Mouse (Mus musculus) MEL (cell line): ENCODE measurements around the gene Nr6a1. TPM values are rescaled to one million over a fixed set of nuclear protein-coding genes. Genes with fewer than 3 reads are reported as not detected.

ENCODE experiments used
- DNase-seq: peaks from one replicate; pipeline ENCODE4 v3.0.0; 2011; ENCODE audit warnings: low read depth, low spot score
- H3K27ac ChIP-seq: 2 replicates; pipeline ENCODE4 v1.5.1; 2012; ENCODE audit warnings: low read depth, mild to moderate bottlenecking, control low read depth, low read length, moderate library complexity; ENCODE audit not compliant: control insufficient read depth
- H3K27me3 ChIP-seq, 2 experiments: fragments of 150-350 bp in 1 of 2; sonication (generic) in 1 of 2; 2 replicates each; pipeline ENCODE4 v1.6.1; 2012; ENCODE audit warnings: low read length in 2 of 2, mild to moderate bottlenecking in 2 of 2, improper control_type of control experiment in 1 of 2, moderate library complexity in 1 of 2; ENCODE audit not compliant: insufficient read depth in 2 of 2, control insufficient read depth in 1 of 2
- H3K36me3 ChIP-seq, 2 experiments: 2 replicates each; pipeline ENCODE4 v1.6.1; 2012 to 2014; ENCODE audit warnings: low read length in 2 of 2, improper control_type of control experiment in 1 of 2, inconsistent platforms in 1 of 2, mild to moderate bottlenecking in 1 of 2; ENCODE audit not compliant: insufficient read depth in 2 of 2, control insufficient read depth in 1 of 2
- H3K4me1 ChIP-seq, 2 experiments: fragments of 150-350 bp in 1 of 2; sonication (generic) in 1 of 2; 2 replicates each; pipeline ENCODE4 v1.6.1; 2012; ENCODE audit warnings: low read length in 2 of 2, improper control_type of control experiment in 1 of 2, mild to moderate bottlenecking in 1 of 2; ENCODE audit not compliant: insufficient read depth in 2 of 2, control insufficient read depth in 1 of 2
- H3K4me3 ChIP-seq, 2 experiments: fragments of 150-350 bp in 1 of 2; sonication (generic) in 1 of 2; 2 replicates each; pipeline ENCODE4 v1.5.1; 2012; ENCODE audit warnings: low read depth in 2 of 2, low read length in 2 of 2, mild to moderate bottlenecking in 2 of 2, moderate library complexity in 2 of 2, control low read depth in 1 of 2, improper control_type of control experiment in 1 of 2; ENCODE audit not compliant: control insufficient read depth in 1 of 2, insufficient read depth in 1 of 2
- H3K79me2 ChIP-seq: 2 replicates; pipeline ENCODE4 v1.6.1; 2012; ENCODE audit warnings: mild to moderate bottlenecking, low read length, moderate library complexity; ENCODE audit not compliant: control insufficient read depth, poor library complexity, insufficient read depth
- H3K9ac ChIP-seq: 2 replicates; pipeline ENCODE4 v1.6.1; 2012; ENCODE audit warnings: low read depth, mild to moderate bottlenecking, control low read depth, low read length, moderate library complexity; ENCODE audit not compliant: control insufficient read depth, poor library complexity, severe bottlenecking
- H3K9me3 ChIP-seq: fragments of 150-350 bp; sonication (generic); replicated peaks from 2 replicates; pipeline ENCODE4 v1.6.1; 2012; ENCODE audit warnings: mild to moderate bottlenecking, low read length, improper control_type of control experiment, moderate library complexity; ENCODE audit not compliant: insufficient read depth
- BHLHE40 ChIP-seq: IDR thresholded peaks from 2 replicates; pipeline ENCODE4 v1.6.1; 2012; ENCODE audit warnings: low read depth, mild to moderate bottlenecking, inconsistent platforms, low read length, improper control_type of control experiment, borderline replicate concordance
- CHD1 ChIP-seq: IDR thresholded peaks from 2 replicates; pipeline ENCODE4 v1.6.1; 2012; ENCODE audit warnings: low read depth, mild to moderate bottlenecking, inconsistent platforms, low read length, improper control_type of control experiment
- CHD2 ChIP-seq: IDR thresholded peaks from 2 replicates; pipeline ENCODE4 v1.6.1; 2011; ENCODE audit warnings: low read length, improper control_type of control experiment
- CTCF ChIP-seq, 3 experiments: IDR thresholded peaks in 2 of 3; conservative IDR thresholded peaks in 1 of 3; 2 replicates each; pipeline ENCODE4 v1.5.1; 2011 to 2012; ENCODE audit warnings: low read length in 3 of 3, low read depth in 2 of 3, mild to moderate bottlenecking in 2 of 3, improper control_type of control experiment in 1 of 3, inconsistent platforms in 1 of 3, mixed read lengths in 1 of 3, moderate library complexity in 1 of 3; ENCODE audit not compliant: control insufficient read depth in 1 of 3, insufficient read depth in 1 of 3, poor library complexity in 1 of 3, severe bottlenecking in 1 of 3
- EP300 ChIP-seq, 2 experiments: IDR thresholded peaks; 2 replicates each; pipeline ENCODE4 v1.6.1; 2011; ENCODE audit warnings: improper control_type of control experiment in 2 of 2, low read length in 2 of 2, low read depth in 1 of 2, mild to moderate bottlenecking in 1 of 2
- ETS1 ChIP-seq: IDR thresholded peaks from 2 replicates; pipeline ENCODE4 v1.6.1; 2012; ENCODE audit warnings: low read depth, mild to moderate bottlenecking, inconsistent platforms, low read length, improper control_type of control experiment, moderate library complexity
- GABPA ChIP-seq: IDR thresholded peaks from 2 replicates; pipeline ENCODE4 v1.6.1; 2012; ENCODE audit warnings: low read depth, mild to moderate bottlenecking, inconsistent platforms, low read length, improper control_type of control experiment, moderate library complexity
- HCFC1 ChIP-seq: IDR thresholded peaks from 2 replicates; pipeline ENCODE4 v1.6.1; 2012; ENCODE audit warnings: low read depth, mild to moderate bottlenecking, inconsistent platforms, low read length, improper control_type of control experiment, moderate library complexity
- JUND ChIP-seq: IDR thresholded peaks from 2 replicates; pipeline ENCODE4 v1.6.1; 2011; ENCODE audit warnings: low read depth, mild to moderate bottlenecking, improper control_type of control experiment, low read length
- MAZ ChIP-seq: IDR thresholded peaks from 2 replicates; pipeline ENCODE4 v1.6.1; 2012; ENCODE audit warnings: low read depth, mild to moderate bottlenecking, inconsistent platforms, low read length, improper control_type of control experiment
- MEF2A ChIP-seq: IDR thresholded peaks from 2 replicates; pipeline ENCODE4 v1.6.1; 2014; ENCODE audit warnings: low read depth, mild to moderate bottlenecking, inconsistent platforms, low read length, improper control_type of control experiment; ENCODE audit not compliant: poor library complexity, insufficient replicate concordance, severe bottlenecking; ENCODE audit errors: extremely low read depth
- MYB ChIP-seq: IDR thresholded peaks from 2 replicates; pipeline ENCODE4 v1.6.1; 2011; ENCODE audit warnings: mild to moderate bottlenecking, low read depth, low read length, improper control_type of control experiment
- NELFE ChIP-seq: IDR thresholded peaks from 2 replicates; pipeline ENCODE4 v1.6.1; 2011; ENCODE audit warnings: low read depth, low read length, improper control_type of control experiment
- NRF1 ChIP-seq: IDR thresholded peaks from 2 replicates; pipeline ENCODE4 v1.6.1; 2014; ENCODE audit warnings: low read depth, mild to moderate bottlenecking, inconsistent platforms, low read length, improper control_type of control experiment, moderate library complexity; ENCODE audit not compliant: poor library complexity, insufficient read depth, severe bottlenecking
- POLR2A ChIP-seq, 2 experiments: IDR thresholded peaks; 2 replicates each; pipeline ENCODE4 v1.6.1; 2011 to 2012; ENCODE audit warnings: low read length in 2 of 2, mild to moderate bottlenecking in 2 of 2, control low read depth in 1 of 2, improper control_type of control experiment in 1 of 2, low read depth in 1 of 2, moderate library complexity in 1 of 2; ENCODE audit not compliant: control insufficient read depth in 1 of 2, insufficient read depth in 1 of 2, poor library complexity in 1 of 2
- POLR2AphosphoS5 ChIP-seq: IDR thresholded peaks from 2 replicates; pipeline ENCODE4 v1.6.1; 2012; ENCODE audit warnings: low read depth, borderline replicate concordance, mild to moderate bottlenecking, inconsistent platforms, low read length, moderate library complexity, mixed read lengths
- RAD21 ChIP-seq: IDR thresholded peaks from 2 replicates; pipeline ENCODE4 v1.6.1; 2011; ENCODE audit warnings: mild to moderate bottlenecking, low read depth, low read length, improper control_type of control experiment
- RCOR1 ChIP-seq: IDR thresholded peaks from 2 replicates; pipeline ENCODE4 v1.6.1; 2012; ENCODE audit warnings: low read depth, mild to moderate bottlenecking, inconsistent platforms, low read length, improper control_type of control experiment
- SIN3A ChIP-seq: IDR thresholded peaks from 2 replicates; pipeline ENCODE4 v1.6.1; 2012; ENCODE audit warnings: low read length, improper control_type of control experiment, inconsistent platforms
- SMC3 ChIP-seq: IDR thresholded peaks from 2 replicates; pipeline ENCODE4 v1.6.1; 2011; ENCODE audit warnings: low read depth, low read length, improper control_type of control experiment
- TAL1 ChIP-seq: IDR thresholded peaks from 2 replicates; pipeline ENCODE4 v1.6.1; 2012; ENCODE audit warnings: mild to moderate bottlenecking, inconsistent platforms, low read length, moderate library complexity, mixed read lengths
- TBP ChIP-seq: IDR thresholded peaks from 2 replicates; pipeline ENCODE4 v1.8.0; 2011; ENCODE audit warnings: low read depth, low read length, improper control_type of control experiment
- USF1 ChIP-seq: IDR thresholded peaks from 2 replicates; pipeline ENCODE4 v1.6.1; 2014; ENCODE audit warnings: low read depth, mild to moderate bottlenecking, inconsistent platforms, low read length, improper control_type of control experiment, moderate library complexity
- ZKSCAN1 ChIP-seq: IDR thresholded peaks from 2 replicates; pipeline ENCODE4 v1.6.1; 2012; ENCODE audit warnings: low read depth, mild to moderate bottlenecking, inconsistent platforms, low read length, improper control_type of control experiment, moderate library complexity
- ZMIZ1 ChIP-seq: IDR thresholded peaks from 2 replicates; pipeline ENCODE4 v1.6.1; 2012; ENCODE audit warnings: low read depth, mild to moderate bottlenecking, inconsistent platforms, low read length, improper control_type of control experiment, moderate library complexity
- ZNF384 ChIP-seq: IDR thresholded peaks from 2 replicates; pipeline ENCODE4 v1.6.1; 2012; ENCODE audit warnings: low read depth, mild to moderate bottlenecking, inconsistent platforms, low read length, improper control_type of control experiment
- polyA plus RNA-seq, 2 experiments: library from polyadenylated mRNA; stranded (reverse) in 1 of 2; unstranded in 1 of 2; fragments of >175 nt in 1 of 2; fragments of >200 nt in 1 of 2; gene quantifications; 2 replicates each; pipeline versions ENCODE4 v1.2.1 to v1.2.4; 2012; ENCODE audit warnings: low replicate concordance in 2 of 2, low read depth in 1 of 2; ENCODE audit not compliant: insufficient read length in 2 of 2, insufficient read depth in 1 of 2, missing spikeins in 1 of 2
- total RNA-seq: library from RNA; depleted of rRNA; stranded (reverse); fragments of 300-350 nt; gene quantifications from 2 replicates; pipeline ENCODE4 v1.2.3, GENCODE M21; 2012

Gene Nr6a1
- total and polyA plus RNA-seq, 3 experiments, result 5.0 to 22.8 (median 10.2) TPM

DNA sequence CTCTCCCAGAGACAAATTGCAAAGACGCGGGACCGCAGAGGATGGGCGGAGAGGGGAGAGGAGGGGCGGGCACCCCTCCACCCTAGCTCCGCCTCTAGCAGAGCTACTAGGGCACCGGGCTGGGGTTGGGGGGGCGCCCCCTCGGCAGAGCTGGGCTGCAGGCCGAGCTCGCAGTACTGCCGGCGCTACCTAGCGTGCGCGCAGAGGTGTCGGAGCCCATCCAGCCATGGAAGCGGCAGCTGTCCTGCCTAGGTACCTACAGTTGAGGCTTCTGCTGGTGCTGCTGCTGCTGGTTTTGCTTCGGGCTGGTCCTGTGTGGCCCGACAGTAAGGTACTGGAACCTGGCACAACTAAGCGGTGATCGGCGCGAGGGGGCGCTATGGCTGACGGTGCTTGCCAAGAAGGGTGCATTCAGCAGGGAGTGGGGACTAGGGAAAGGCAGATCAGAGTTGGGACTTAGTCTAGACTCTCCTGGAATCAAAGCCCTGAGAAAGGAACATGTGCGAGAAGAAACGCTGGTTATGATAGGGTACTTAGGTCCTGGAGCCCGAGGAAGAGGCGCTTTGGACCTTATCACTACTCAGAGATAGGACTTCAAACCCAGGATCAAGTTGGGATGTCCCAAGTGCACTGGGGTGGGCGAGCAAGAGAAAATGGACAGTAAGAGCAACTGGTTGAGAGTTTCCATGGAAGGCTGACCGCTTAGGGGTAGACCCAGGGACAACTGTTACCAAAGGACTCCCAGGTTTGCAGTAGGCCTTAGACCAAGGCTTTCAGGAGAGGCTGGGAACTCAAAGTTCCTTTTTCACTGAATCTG is 4.6 kb upstream of the Nr6a1 start, which contains the start of gene Olfml2a (continued):
- TF ChIP-seq POLR2AphosphoS5 (no peak), EP300 (IDR thresholded peaks at IDR 0.05; ENCODE audit: low read depth in 1 of 2, low read length in 2 of 2) (no peak), ZMIZ1 (no peak), ETS1 (no peak), JUND (no peak), TAL1 (no peak), MYB (no peak), GABPA (no peak), BHLHE40 (no peak), USF1 (no peak), HCFC1 (peak; percentile 58), MAZ (0 out of 2 replicates have a peak, but pooled peaks have one; percentile 47), RAD21 (peak; percentile 42)
- TF ChIP-seq, all 39 proteins: peak for 10

DNA sequence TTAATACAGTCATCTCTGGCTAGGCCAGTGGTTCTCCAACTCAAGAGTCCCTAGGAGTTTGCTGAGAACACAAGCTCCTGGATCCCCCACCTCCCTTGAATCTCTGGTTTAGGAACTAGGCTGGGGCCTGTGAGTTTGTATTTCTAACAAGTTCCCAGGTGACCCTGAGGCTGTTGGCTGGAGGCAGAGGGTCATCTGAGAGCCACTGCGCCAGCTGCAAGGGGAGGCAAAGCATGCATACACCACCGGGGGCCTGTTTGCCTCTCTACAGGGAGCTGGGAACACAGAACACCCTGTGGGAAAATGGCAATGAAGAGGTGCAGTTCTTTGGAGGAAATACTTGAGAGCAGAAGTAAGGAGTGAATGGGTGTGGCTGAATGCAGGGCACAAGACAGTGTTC is 2.8 kb upstream of the Nr6a1 start:
- Histone ChIP-seq H3K27me3 (no peaks in the 10 kb centered on the region), H3K27ac (no peak overlapping the region)

More for the DNA sequence above, 2.8 kb upstream of the Nr6a1 start:
- Histone ChIP-seq H3K79me2 (peaks cover 9% of the 10 kb centered on the region), H3K9ac (no peak overlapping the region), H3K4me3 (no peak overlapping the region), H3K4me1 (peaks cover 2 to 12% of the 10 kb centered on the region in 2 experiments; a peak in 3 of 4 replicates), H3K9me3 (no peaks in the 10 kb centered on the region), H3K36me3 (peaks cover 0 to 3% of the 10 kb centered on the region in 2 experiments; a peak in 2 of 4 replicates)
- no peak for DNase-seq
- TF ChIP-seq POLR2A (IDR thresholded peaks at IDR 0.05; ENCODE audit: control insufficient read depth in 1 of 2, insufficient read depth in 1 of 2, low read depth in 1 of 2, low read length in 2 of 2, poor library complexity in 1 of 2) (no peak), ZKSCAN1 (no peak), ETS1 (no peak), NRF1 (no peak), CHD1 (no peak), SMC3 (no peak), ZNF384 (no peak), CHD2 (no peak), TBP (no peak), MEF2A (no peak), USF1 (no peak), POLR2AphosphoS5 (no peak), JUND (no peak), RCOR1 (no peak), NELFE (no peak), CTCF (IDR thresholded peaks at IDR 0.05 in 2 of 3, conservative IDR thresholded peaks at IDR 0.05 in 1 of 3; ENCODE audit: control insufficient read depth in 1 of 3, insufficient read depth in 1 of 3, low read depth in 2 of 3, low read length in 3 of 3, poor library complexity in 1 of 3, severe bottlenecking in 1 of 3) (no peak), SIN3A (no peak)
